Mouse (Mus musculus) cerebellum, adult 2 months (tissue): ENCODE data around the gene Celsr2.

Source experiments
- CTCF ChIP-seq: fragments of 200-500 bp; IDR thresholded peaks from 2 replicates; pipeline ENCODE4 v1.5.1; 2011; ENCODE audit warnings: low read depth, mild to moderate bottlenecking, control low read depth, low read length, moderate library complexity, borderline replicate concordance; ENCODE audit not compliant: insufficient read depth
- POLR2A ChIP-seq: fragments of 200-500 bp; IDR thresholded peaks from 2 replicates; pipeline ENCODE4 v1.6.1; 2011; ENCODE audit warnings: low read length, control low read depth, borderline replicate concordance; ENCODE audit not compliant: insufficient read depth

GRCm38 (mm10) chr3:108372274-108372673, 43.1 kb downstream of the Celsr2 start:
- TF ChIP-seq CTCF = no peak
- TF ChIP-seq POLR2A = no peak
